Mouse (Mus musculus) embryo, embryonic 10 days (tissue): ENCODE results near the gene Stab1.

Experiments
- DNase-seq: peaks from one replicate; pipeline ENCODE4 v3.0.0-alpha.2; 2015; ENCODE audit warnings: low spot score

Stab1 gene

DNA sequence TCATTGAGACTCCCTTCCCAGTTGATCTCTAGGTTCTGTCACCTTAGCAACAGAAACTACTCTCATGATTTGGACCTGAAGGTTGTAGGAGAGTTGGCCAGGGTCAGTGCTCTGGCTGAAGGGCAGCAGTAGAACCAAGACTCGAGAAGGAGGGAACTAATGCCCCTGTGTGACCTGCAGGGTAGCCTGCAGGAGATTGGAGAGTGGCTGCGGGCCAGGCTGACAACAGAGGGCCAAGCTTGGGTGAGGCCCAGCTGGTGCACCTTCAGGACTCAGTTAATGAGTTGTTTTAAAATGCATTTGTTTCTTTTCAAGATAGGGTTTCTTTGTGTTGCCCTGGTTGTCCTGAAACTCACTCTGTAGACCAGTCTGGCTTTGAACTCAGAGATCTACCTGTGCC, 3.4 kb downstream of the Stab1 start:
- DNase-seq: no peak

DNA sequence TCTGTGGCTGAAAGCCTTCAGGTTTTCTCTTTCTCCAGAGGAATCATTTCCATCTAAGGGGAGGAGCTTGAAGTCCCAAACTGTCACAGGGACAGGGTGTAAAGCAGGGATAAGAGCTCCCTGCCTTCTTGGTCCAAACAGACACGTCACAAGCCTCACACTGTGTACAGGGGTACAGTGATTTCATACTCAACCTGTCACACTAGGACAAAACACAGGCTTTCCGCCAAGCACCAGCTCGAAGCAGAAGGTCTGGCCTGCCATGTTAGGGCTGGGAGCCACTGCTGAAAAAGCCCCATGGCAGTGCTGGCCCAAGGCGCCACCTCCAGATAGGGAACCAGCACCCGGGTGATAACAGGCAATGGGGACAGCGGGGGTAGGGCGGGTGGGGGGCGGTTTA, 4.4 kb downstream of the Stab1 start:
- no peak for DNase-seq

DNA sequence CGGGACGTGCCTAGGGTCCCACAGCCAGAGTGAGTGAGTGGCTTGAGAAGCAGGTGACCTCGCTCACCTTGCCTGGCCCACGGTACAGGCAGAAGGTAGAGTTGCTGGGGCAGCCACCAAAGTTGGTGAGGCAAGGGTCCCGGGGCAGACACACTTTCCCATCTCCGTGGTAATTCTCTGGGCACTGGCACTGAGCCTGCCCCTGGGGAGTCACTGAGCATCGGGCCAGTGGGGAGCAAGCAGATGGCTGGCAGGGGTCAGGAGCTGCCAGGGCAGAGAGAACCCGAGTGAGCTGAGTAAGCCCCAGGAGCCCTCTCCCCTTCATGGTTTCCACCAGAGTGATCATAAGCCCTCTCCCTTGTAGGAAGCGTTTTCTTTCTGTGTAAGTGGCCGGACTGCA, 6.8 kb downstream of the Stab1 start:
- DNase-seq: no peak

DNA sequence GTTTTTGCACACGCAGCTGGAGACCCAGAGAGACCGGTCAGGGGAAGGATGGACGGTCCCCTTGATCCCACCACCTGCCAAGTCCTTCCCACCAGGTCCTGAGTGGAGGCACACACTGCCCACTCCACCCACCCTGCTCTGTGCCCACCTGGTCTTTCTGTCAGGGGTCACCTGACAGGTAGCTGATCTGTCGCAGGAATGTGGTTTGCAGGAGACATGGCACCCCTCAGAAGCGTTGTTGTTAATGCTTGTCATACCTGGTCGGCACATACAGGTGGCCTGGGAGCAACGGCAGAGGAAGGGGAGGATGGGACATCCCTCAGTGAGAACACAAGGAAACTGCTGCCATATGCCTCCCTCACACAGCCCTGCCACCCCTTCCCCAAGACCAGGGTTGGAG, 7.2 kb downstream of the Stab1 start:
- DNase-seq: no peak

DNA sequence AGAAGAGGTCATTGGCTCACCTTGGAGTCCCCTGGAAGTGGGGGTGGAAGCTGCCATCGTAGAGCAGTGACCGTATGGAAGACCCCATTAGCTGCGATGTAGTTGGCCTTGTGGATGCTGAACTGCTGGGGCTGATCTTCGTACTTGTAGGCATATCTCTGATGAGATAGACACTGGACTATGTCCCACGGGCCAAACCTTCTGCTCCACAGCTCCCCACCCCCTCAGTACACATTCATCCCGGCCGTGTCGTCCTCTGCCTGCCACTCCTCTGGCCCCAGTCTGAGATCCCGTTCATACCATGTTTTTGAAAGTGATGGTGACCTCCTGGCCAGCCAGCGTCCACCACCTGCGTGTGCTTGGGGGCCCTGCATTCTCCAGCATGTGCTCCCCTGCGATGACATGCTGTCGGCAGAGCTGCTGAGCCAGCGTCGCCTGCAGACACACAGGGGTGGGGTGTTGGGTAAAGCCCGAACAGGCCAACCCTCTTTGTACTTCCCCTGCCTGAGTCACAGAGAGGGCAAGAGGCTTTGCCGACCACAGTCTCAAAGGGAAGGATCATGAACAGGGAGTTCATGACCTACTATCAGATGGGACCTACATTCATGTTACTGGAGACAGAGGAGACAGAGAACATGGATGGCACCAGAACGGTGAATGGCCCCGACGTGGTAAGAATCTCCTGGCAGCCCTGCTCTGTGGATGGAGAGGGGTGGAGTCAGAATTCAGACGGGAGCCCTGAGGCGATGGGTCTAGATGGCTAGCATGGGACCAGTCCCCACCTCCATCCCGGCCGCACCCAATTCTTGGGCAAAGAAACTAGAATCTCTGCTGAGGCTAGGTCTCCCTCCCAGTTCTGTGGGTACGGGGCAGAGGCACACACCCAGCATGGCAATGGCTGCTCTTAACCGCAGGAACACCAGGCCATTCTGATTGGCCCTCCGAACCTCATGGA, 8.0 kb downstream of the Stab1 start:
- no peak for DNase-seq

DNA sequence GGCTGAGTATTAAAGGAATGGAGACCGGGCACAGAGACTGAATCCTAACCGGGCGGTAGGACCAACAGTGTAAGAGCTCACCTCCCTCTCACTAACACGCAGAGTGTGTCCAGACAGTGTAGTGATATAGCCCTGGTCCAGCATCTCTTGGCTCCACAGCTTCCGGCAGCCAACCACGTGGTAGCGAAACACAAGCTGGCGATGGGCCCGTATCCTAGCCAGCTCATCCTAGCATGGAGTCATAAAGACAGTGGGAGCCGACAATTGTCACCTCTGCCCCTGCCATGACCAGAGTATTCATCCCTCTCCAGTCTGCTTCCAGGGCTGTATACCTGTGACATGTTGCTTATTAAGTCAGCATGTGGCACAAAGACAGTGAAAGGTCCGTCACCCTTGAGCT, 22.7 kb downstream of the Stab1 start:
- no peak for DNase-seq

DNA sequence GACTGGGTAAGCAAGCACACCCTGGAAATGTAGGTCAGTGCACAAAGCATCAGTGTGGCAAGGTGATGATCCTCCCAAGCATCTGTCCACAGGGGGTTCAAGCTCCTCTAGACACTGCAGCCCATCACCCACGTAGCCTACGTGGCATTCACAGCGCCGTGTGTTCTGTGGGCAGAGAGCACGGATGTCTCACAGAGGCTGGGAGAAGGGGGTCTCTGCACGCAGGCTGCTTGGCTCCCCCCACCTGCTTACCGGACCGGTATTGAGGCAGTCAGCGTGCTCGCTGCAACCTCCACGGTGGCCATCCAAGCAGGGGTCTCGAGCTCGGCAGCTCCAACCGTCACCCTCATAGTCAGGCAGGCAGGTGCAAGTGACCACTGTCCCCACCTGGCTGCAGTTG, 27.4 kb downstream of the Stab1 start:
- no peak for DNase-seq

DNA sequence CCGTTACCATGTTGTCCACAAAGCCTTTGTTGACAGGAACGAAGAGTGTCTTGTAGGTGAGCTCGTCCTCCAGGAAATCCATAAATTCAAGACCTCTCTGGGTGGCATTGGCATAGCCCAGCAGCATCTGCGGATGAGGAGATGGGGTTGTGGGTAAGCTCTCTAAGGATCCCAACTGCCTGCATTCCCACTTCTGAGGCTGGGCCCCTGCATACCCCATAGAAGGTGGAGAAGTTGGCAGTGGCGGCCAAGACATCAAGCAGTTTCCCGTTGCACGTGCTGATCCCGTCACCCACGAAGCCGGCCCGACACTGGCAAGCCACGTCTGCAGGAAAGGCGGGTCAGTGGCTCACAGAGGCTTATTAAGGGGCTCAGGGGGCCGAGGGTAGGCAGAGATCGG, 28.3 kb downstream of the Stab1 start:
- no peak for DNase-seq

DNA sequence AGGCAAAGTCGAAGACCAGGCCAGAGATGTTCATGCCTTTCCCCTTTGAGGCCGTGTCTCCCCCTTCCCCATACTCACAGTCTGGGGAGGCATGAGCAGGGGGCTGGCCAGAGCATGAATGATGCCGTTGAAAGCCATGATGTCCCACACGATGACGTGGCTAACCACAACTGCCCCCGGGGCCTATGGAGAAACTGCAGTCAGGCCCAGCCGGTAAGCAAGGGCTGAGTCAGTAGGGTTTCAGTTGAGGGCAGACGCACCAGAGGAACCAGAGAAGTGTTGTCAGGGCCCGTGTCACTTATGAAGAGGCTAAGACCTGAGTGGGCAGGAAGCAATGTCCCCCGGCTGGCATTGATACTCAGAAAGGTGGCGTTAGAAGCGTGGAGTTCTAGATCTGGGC, 28.8 kb downstream of the Stab1 start:
- no peak for DNase-seq

DNA sequence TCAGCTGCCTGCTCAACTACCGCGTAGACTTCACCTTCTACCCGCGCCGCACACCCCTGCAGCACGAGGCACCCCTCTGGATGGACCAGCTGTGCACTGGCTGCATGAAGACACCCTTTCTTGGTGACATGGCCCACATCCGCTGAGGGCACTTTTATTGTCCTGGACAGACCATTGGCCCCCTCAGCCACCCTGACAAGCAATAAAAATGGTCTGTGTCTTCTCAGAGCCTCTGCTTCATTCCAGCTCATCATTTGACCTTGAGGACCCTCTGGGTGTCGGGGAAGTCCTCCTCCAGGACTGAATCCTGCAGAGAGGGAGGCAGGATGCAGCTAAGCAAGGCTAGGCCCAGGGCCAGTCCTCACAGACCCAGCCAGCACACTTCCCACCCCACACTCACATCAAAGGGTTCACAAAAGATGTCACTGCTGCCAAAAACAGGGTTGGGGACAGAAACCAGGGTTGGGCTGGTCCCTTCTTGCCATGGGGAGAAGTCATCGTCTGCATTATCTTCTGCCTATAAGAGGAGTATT, 29.5 kb downstream of the Stab1 start:
- no peak for DNase-seq

DNA sequence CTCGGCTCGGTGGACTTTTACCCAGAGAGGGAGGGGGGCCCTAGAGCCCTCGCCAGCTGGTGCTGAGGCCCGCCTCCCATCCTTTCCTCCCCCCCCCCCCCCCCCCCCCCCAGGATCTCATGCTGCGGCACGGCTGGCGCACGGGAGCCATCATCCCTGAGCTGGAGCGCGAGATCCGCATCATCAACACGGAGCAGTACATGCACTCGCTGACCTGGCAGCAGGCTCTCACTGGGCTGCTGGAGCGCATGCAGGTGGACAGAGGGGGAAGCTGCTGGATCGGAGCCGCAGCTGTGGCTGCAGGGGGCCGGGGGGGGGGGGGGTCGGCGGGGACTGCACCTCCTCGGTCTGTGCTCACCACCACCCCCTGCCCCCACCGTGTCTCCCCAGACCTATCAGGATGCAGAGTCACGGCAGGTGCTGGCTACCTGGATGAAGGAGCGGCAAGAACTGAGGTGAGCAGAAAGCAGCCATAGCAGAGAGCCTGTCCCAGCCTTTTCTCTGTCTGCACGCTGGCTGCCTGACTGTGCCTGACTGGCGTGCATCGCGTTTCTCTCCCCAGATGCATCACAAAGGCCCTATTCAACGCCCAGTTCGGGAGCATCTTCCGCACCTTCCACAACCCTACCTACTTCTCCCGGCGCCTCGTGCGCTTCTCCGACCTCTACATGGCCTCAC, 30.1 kb downstream of the Stab1 start:
- DNase-seq: no peak

DNA sequence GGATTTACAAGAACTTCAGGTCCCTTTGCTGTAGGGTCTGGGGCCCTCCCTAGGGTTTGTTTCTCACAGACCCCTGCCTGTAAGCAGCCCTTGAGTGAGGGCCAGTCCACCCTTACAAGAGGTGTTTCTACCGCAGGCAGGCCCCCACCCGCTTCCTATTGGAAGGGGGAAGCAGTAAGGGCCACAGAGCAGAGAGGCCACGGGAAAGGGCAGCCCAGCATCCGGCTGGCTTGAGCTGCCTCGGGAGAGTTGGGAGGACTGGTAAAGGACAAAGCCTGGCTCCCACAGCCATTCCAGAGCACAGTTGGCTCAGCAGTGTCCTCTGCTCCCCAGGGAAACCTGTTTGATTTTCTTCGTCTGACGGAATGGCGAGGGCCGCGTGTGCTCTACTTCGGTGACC, 30.6 kb downstream of the Stab1 start:
- no peak for DNase-seq

DNA sequence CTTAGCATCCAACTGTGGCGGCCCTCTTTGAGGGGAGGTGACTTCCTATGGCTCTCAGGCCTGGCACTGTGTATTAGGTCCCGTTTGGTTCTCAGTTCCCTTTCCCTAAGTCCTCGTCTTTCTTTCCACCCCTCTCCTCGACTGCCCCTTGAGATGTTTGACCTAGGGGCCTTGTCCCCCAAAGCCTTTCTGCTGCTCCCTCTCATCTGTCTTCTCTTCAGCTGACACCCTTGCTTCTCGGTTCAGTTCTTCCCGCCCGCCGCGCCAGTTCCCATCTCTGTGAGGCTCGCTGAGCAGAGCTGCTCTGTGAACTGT, 31.2 kb downstream of the Stab1 start:
- DNase-seq: no peak

DNA sequence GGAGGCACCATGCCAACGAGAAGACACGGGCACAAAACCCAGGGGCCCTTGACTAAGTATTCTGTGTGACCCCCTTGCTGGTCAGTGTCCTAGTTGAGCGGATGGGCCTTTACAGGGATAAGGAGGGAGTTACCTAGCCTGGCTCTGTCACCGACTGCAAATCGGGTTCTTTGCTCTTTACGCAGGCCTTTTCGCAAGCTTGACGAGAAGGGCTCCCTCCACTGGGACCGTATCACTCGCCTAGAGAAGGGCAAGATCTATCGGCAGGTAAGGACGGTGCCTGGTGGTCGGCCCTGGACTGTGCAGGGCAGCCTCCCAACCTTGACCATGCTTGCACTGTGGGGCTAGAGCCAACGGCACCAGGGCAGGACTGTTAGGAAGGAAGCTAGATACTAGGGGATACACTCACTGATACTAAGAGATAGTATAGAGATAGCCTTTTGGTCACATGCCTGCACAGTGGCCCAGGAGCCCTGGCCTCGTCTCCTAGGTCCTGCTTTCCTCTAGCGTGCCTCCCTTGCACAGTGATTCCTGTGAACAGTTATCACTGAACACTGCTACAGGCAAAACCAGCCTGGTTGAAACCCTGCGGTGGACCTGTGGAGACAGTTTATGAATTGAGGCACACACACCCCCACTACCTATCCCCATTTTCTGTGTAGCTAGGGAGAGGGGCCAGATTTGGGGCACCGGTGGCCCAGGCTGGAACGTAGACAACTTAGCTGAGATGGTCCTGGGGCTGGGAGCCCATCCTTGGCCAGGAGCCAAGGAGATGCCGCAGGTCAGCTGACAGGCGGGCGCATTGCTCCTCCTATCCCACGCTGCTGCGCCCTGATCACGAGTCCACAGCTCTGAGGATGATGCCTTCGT, 31.8 kb downstream of the Stab1 start:
- DNase-seq: no peak

DNA sequence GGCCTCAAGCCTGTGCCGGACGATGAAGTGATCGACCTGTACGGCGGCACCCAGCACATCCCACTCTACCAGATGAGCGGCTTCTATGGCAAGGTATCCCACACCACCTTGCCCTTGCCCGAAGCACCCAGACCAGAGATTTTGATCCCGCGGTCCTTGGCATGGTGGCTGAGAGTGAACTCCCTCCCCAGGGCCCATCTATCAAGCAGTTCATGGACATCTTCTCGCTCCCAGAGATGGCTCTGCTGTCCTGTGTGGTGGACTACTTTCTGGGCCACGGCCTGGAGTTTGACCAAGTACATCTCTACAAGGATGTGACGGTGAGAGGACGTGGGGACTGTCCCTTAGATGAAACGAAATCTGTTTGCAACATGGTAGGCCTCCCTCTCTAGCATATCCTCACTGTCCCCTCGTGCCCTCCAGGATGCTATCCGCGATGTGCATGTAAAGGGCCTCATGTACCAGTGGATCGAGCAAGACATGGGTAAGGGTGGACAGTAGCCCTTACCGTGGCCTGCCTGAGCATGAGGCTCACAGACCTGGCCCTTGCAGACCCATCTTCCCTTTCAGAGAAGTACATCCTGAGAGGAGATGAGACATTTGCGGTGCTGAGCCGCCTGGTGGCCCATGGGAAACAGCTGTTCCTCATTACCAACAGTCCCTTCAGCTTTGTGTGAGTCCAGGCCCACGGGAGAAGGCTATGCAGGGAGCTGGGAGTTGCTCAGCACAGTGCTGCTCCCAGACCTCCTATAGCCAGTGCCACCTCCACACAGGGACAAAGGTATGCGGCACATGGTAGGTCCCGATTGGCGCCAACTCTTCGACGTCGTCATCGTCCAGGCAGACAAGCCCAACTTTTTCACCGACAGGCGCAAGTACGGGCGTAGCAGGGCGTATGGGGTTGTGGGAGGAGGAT, 32.7 kb downstream of the Stab1 start:
- DNase-seq: no peak

DNA sequence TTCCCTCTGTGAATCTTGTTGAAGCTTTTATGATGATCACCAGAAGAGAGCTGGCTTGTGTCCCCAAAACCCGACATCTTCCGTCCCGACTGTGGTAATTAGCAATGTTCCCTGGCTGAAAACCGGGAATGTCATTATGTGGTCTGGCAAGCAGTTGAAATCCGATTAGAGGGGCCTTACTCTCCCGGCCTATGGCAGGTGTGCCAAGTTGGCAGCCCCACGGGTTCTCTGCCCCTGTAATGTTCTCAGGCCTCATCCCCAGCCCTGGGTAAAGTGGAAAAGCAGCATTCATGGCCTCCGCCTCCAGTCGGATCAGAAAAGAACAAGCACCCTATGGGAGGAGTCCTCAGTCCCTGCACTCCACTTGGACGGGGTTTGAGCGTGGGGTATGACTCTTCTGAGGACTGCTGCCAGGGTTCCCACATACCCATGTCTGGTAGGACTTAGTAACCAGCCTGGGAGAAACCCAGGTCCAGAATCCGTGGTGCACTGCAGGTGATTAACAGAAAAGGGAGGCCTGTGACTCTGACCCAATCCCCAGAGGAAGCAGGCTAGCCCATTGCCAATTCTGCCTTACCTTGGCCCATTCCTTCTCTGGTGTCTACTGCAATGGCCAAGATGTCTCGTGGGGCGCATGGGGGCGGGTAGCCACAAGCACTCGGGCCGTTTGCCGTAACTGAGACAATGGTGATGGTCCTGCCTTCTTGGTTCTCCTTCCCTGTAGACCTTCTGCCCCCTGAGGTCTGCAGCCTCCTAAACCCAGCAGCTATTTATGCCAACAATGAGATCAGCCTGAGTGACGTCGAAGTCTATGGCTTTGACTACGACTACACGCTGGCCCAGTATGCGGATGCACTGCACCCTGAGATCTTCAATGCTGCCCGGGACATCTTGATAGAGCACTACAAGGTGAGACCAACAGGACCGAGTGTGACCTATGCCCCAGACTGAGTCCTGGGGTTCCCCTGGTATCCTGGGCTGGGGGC, 34.1 kb downstream of the Stab1 start:
- DNase-seq: no peak

DNA sequence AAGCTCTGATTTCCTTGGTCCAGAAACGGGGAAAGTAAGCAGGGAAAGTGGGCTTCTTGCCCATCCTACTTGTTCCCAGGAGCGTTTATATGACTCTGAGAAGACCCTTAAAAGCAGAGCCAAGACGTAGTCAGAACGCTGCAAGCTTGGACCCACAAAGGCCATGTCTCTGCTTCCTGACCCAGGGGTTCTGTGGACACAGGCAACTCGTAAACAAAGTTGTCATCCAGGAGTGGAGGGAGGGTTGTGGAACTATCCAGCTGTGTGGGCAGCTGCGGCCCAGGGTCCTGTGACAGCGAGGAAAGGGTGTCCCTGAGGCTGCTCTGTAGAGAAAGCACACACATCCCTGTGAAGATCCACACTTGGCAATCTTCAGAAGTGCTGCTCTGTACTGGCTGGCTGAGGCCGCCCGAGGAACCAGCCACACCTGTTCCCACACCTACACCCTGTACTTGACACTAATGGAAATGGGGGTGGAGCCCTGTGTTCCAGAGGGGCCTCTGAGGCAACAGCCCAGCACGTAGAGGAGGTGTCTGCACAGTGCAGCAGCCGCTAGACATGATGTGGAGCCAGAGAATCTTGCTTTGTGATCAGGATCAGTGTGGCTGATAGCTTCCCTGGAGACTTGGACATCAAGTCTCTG, 35.3 kb downstream of the Stab1 start:
- no peak for DNase-seq

DNA sequence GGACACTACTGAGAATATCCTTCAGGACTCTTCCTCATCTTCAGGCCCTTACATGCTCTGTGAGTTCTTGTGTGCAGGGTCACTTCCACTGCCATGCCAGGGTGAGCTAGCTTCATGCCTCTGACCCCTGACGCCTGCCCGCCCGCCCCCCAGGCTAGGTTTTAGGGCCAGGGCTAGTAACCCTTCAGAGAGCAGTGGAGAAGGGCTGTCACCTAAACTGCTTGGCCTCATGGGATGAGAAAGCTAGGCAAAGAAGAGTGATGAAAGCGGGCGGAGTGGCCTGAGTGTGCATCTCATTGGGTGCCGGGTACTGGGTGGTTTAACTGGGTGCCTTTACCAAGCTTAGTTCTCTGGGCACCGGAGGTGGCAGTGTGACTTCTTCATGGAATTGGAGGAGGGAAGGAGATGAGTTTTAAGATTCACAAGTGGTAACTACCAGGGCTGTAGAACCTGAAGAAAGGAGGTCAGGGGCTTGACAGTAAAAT, 35.9 kb downstream of the Stab1 start:
- no peak for DNase-seq

DNA sequence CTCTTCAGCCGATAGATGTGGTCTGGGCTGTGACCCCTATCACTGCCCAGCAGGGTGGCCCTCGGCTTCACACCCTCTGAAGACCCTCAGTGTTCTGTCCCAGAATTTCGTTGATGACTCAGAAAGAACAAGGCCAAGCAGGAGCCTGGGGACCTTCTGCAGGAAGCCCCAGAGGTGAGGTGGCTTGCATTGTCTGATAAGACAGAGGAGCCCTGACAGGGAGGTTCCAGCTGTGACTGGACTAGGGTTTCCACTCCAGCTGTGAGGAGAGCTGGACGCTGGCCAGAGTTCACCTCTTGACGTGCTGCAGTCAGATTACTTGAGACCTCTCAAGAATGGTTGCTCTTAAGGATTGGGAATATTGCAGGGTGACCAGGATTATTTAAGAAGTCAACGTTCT, 36.4 kb downstream of the Stab1 start:
- DNase-seq: peak; percentile 41
